7 mouse cellular contexts compared by ENCODE assay signal in the genomic region with DNA sequence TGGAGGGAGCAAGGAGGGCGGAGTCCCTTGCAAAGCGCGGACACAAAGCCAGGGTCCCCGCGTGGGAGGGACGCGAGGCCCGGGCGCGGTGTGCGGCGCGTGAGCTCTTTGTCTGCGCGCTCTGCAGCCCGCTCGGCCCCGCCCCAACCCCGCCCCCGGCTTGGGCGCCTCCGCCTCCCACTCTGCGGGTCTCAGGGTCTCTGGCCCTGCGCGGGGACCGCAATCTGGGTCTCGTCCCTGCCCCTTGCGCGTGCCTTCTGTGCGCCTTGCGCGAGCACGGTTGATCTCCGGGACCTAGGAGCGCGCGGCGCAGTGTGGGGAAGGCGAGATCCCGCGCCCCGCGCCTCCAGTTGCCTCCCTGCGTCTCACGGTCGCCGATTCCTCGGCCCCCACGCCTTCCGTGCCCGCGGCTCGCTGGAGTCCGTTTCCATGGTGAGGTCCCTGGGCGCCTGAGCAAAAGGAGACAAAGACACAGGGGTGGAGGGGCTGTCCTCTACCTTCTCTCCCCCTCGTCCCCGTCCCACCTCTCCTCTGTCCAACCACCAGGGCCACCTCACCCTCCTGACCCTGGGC. TPM values are rescaled to one million over a fixed set of nuclear protein-coding genes. Genes with fewer than 3 reads are reported as not detected.
DNase-seq lines count a peak whose midpoint lies in the region; ATAC-seq lines count a peak whose summit lies in the region.

Prtn3 (plus strand) TSS at position 187 of the 573 bp plus-strand sequence.
Plppr3 (minus strand) TSS at position 345 of the 573 bp plus-strand sequence.

- peak within 1 kb of the TSS; percentile 52 for H3K4me3 ChIP-seq in lung, embryonic 15.5 days
- peak within 1 kb of the TSS; percentile 85 for H3K4me3 ChIP-seq in forebrain, embryonic 14.5 days (ENCODE audit: low read depth, low read length)
- H3K4me3 ChIP-seq in limb, embryonic 13.5 days: peak within 1 kb of the TSS; percentile 79
- H3K4me3 ChIP-seq in neural tube, embryonic 12.5 days: peak within 1 kb of the TSS; percentile 73

- H3K4me1 ChIP-seq in lung, embryonic 15.5 days: peaks cover 21% of the 10 kb centered on the region
- H3K4me1 ChIP-seq in forebrain, embryonic 14.5 days (ENCODE audit: control insufficient read depth, insufficient read depth, low read length): peaks cover 14% of the 10 kb centered on the region
- peaks cover 22% of the 10 kb centered on the region for H3K4me1 ChIP-seq in limb, embryonic 13.5 days
- H3K4me1 ChIP-seq in neural tube, embryonic 12.5 days: peaks cover 37% of the 10 kb centered on the region

- peak within 1 kb of the TSS; percentile 87 for H3K4me2 ChIP-seq in lung, embryonic 15.5 days
- H3K4me2 ChIP-seq in forebrain, embryonic 14.5 days (ENCODE audit: low read length): peak within 1 kb of the TSS; percentile 74
- H3K4me2 ChIP-seq in limb, embryonic 13.5 days (replicated peaks): peak within 1 kb of the TSS; percentile 76
- peak within 1 kb of the TSS; percentile 80 for H3K4me2 ChIP-seq in neural tube, embryonic 12.5 days (replicated peaks)

- WGBS in lung, embryonic 15.5 days: under 1% methylated on average over 46 of the region's 57 CpGs
- 0% methylated on average over 51 of the region's 57 CpGs for WGBS in forebrain, embryonic 14.5 days
- WGBS in limb, embryonic 13.5 days: 1% methylated on average over 54 of the region's 57 CpGs
- under 1% methylated on average over 57 of the region's 57 CpGs for WGBS in neural tube, embryonic 12.5 days

- DNase-seq in lung, postnatal 25 days (ENCODE audit: low spot score): no peak
- peak; percentile 57 for DNase-seq in cerebellum, adult 9-11 months
- DNase-seq in forebrain, embryonic 14.5 days (ENCODE audit: low spot score): peak; percentile 89
- no peak for DNase-seq in spleen, adult 18-20 months

- peak; percentile 82 for ATAC-seq in lung, embryonic 15.5 days (ENCODE audit: borderline replicate concordance, extremely low read depth, low FRiP score, low TSS enrichment)
- peak; percentile 93 for ATAC-seq in forebrain, embryonic 14.5 days
- peak; percentile 87 for ATAC-seq in limb, embryonic 13.5 days (ENCODE audit: low FRiP score, low read depth)
- ATAC-seq in neural tube, embryonic 12.5 days (ENCODE audit: low FRiP score, low read depth): peak; percentile 91

- H3K27me3 ChIP-seq in lung, embryonic 15.5 days: no peaks in the 10 kb centered on the region
- H3K27me3 ChIP-seq in forebrain, embryonic 14.5 days (replicated peaks; ENCODE audit: control insufficient read depth, insufficient read depth, low read length): no peaks in the 10 kb centered on the region
- no peaks in the 10 kb centered on the region for H3K27me3 ChIP-seq in limb, embryonic 13.5 days
- 0 out of 2 replicates have a peak, but pooled peaks cover under 1% of the 10 kb centered on the region for H3K27me3 ChIP-seq in neural tube, embryonic 12.5 days (replicated peaks)

- H3K9ac ChIP-seq in lung, embryonic 15.5 days: peak within 1 kb of the TSS; percentile 71
- peak within 1 kb of the TSS; percentile 98 for H3K9ac ChIP-seq in forebrain, embryonic 14.5 days (ENCODE audit: low read length)
- H3K9ac ChIP-seq in limb, embryonic 13.5 days: peak within 1 kb of the TSS; percentile 94
- peak within 1 kb of the TSS; percentile 94 for H3K9ac ChIP-seq in neural tube, embryonic 12.5 days

- H3K27ac ChIP-seq in lung, embryonic 15.5 days: no peak within 1 kb of the TSS
- peak within 1 kb of the TSS; percentile 97 for H3K27ac ChIP-seq in forebrain, embryonic 14.5 days (ENCODE audit: low read depth, low read length)
- peak within 1 kb of the TSS; percentile 86 for H3K27ac ChIP-seq in limb, embryonic 13.5 days
- peak within 1 kb of the TSS; percentile 86 for H3K27ac ChIP-seq in neural tube, embryonic 12.5 days

- no peaks in the 10 kb centered on the region for H3K9me3 ChIP-seq in lung, embryonic 15.5 days
- no peaks in the 10 kb centered on the region for H3K9me3 ChIP-seq in forebrain, embryonic 14.5 days (replicated peaks; ENCODE audit: control insufficient read depth, low read length)
- no peaks in the 10 kb centered on the region for H3K9me3 ChIP-seq in limb, embryonic 13.5 days
- H3K9me3 ChIP-seq in neural tube, embryonic 12.5 days: no peaks in the 10 kb centered on the region

- no peaks in the 10 kb centered on the region for H3K36me3 ChIP-seq in lung, embryonic 15.5 days
- peaks cover 24% of the 10 kb centered on the region for H3K36me3 ChIP-seq in forebrain, embryonic 14.5 days (ENCODE audit: control insufficient read depth, insufficient read depth, low read length)
- H3K36me3 ChIP-seq in limb, embryonic 13.5 days: peaks cover 24% of the 10 kb centered on the region
- H3K36me3 ChIP-seq in neural tube, embryonic 12.5 days: peaks cover 23% of the 10 kb centered on the region

RNA-seq across cellular contexts. Expression of gene Prtn3, which starts in this region (rescaled TPM):
- 3.7 and 3.8 TPM in 2 replicates for polyA plus RNA-seq in lung, embryonic 15.5 days (2015; fragmentation: Nextera tagmentation; extraction: Ambion mirVana)
- polyA plus RNA-seq in forebrain, embryonic 14.5 days (2014; fragmentation: Nextera tagmentation; extraction: Ambion mirVana): 16.9 and 17.1 TPM in 2 replicates
- 11.1 and 11.3 TPM in 2 replicates for polyA plus RNA-seq in limb, embryonic 13.5 days (2015; fragmentation: Nextera tagmentation; extraction: Ambion mirVana)
- 12.6 and 15.5 TPM in 2 replicates for polyA plus RNA-seq in neural tube, embryonic 12.5 days (2016; fragmentation: Nextera tagmentation; extraction: Ambion mirVana)

RNA-seq across cellular contexts. Expression of gene Plppr3, which starts in this region (rescaled TPM):
- 29.1 and 32.4 TPM in 2 replicates for polyA plus RNA-seq in lung, embryonic 15.5 days (2015; fragmentation: Nextera tagmentation; extraction: Ambion mirVana)
- polyA plus RNA-seq in forebrain, embryonic 14.5 days (2014; fragmentation: Nextera tagmentation; extraction: Ambion mirVana): 224 and 298 TPM in 2 replicates
- 138 and 142 TPM in 2 replicates for polyA plus RNA-seq in limb, embryonic 13.5 days (2015; fragmentation: Nextera tagmentation; extraction: Ambion mirVana)
- polyA plus RNA-seq in neural tube, embryonic 12.5 days (2016; fragmentation: Nextera tagmentation; extraction: Ambion mirVana): 296 and 301 TPM in 2 replicates

Comparison
In these comparisons a context has a peak if more than half of its experiments do, and no peak if none do; other contexts are left out.
1. DNase-seq: peak in cerebellum, adult 9-11 months (single experiment) and forebrain, embryonic 14.5 days (single experiment); none in lung, postnatal 25 days (single experiment) and spleen, adult 18-20 months (0 of 2).
2. Peak in every context shown above with its lines, with median percentiles within 50 percentile points of each other: ATAC-seq, H3K4me2 ChIP-seq, H3K4me3 ChIP-seq and H3K9ac ChIP-seq.